Mouse (Mus musculus) heart, adult 2 months (tissue): ENCODE results near the gene Calcb.

ENCODE experiments used
- CTCF ChIP-seq: fragments of 200-600 bp; IDR thresholded peaks from 2 replicates; pipeline ENCODE4 v1.8.1; 2022; ENCODE audit warnings: antibody characterized with exemption, mild to moderate bottlenecking, moderate library complexity
- EP300 ChIP-seq: fragments of 200-500 bp; IDR thresholded peaks from 2 replicates; pipeline ENCODE4 v1.6.1; 2011; ENCODE audit warnings: low read depth, low read length, control low read depth; ENCODE audit not compliant: insufficient read depth
- POLR2A ChIP-seq: fragments of 200-500 bp; IDR thresholded peaks from 2 replicates; pipeline ENCODE4 v1.6.1; 2011; ENCODE audit warnings: mild to moderate bottlenecking, low read depth, low read length, control low read depth; ENCODE audit not compliant: insufficient read depth

DNA sequence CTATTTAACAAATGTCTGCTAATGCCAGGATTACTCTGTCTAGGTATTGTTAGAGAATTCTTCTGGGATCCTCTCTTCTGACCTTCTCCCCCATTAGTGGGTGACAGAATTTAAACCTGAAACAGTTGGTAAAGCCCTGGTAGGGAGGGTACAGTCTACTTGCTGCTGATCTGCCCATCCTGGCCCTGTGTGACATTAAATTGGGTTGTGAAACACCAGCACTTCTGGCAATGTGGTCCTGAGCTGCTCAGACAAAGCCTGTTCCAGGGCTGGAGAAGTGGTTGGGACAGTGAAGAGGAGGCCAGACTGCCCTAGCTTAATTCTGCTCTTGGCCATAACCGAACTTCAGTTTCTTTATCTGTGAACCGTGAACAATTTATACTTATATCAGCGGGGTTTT lies 52.1 kb downstream of the Calcb start:
- TF ChIP-seq POLR2A (no peak), CTCF (no peak), EP300 (no peak)
